Mouse (Mus musculus) stomach, postnatal 0 days (tissue): ENCODE measurements around the gene Tm7sf3.

ENCODE experiments used
- CTCF ChIP-seq: IDR thresholded peaks from 2 replicates; pipeline ENCODE4 v1.5.1; 2016; ENCODE audit warnings: antibody characterized with exemption, low read depth, mild to moderate bottlenecking, moderate library complexity
- EP300 ChIP-seq: optimal IDR thresholded peaks from 2 replicates; pipeline ENCODE3; 2016; ENCODE audit warnings: antibody characterized with exemption

GRCm38 (mm10) chr6:146683881-146684280 lies 41.3 kb upstream of the Tm7sf3 start:
- TF ChIP-seq CTCF = no peak
- TF ChIP-seq EP300 = no peak
